ENCODE assay signal across 18 mouse cellular contexts in the genomic region with DNA sequence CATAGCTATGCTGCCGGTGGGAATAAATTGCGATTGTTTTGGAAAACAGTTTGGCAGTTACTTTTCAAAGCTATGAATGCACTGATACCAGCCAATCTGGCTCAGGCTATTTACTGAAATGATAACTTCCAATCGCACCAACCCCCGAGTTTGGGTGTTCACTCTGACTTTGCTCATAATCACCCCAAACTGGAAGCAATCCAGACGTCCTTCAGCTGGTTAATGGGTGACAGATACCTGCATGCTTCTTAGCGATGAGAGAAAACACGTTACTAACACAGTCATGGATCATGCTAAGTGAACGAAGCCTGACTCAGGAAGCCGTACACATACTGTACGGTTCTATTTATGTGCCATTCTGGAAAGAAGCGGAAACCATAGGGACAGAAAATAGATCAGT.
DNase-seq lines count a peak whose midpoint lies in the region; TF ChIP-seq lines count a peak whose summit lies in the region.
"Had no signal": no experiment of that assay in that cellular context is flagged by ENCODE, and none has a peak within 500 bp of the region (broad histone marks: within the 10 kb centered on the region; RNA-seq: fewer than 3 reads in every experiment).

No protein-coding gene starts in this region.

- peak overlapping the region; percentile 93 for H3K27ac ChIP-seq in left cerebral cortex, adult 2 months
- peak overlapping the region; percentile 50; the same call in 1 of the 2 replicates for H3K27ac ChIP-seq in cortical plate, adult 2 months (ENCODE audit: insufficient read depth, low read length)
- H3K27ac ChIP-seq: forebrain, embryonic 13.5 days; hindbrain, embryonic 12.5 days; hindbrain, embryonic 15.5 days had no signal

- H3K4me1 ChIP-seq in cortical plate, adult 2 months (ENCODE audit: control insufficient read depth, insufficient read depth, low read length) = peaks cover 9% of the 10 kb centered on the region

- intact Hi-C loops in left cerebral cortex, adult 2 months (cut with DNase I) = loop anchor here (5.0 kb wide), 3 partner anchors 143 to 387 kb away; a partner anchor contains a TSS

- H3K4me3 ChIP-seq in left cerebral cortex, adult 2 months = no peak overlapping the region
- no peak overlapping the region for H3K4me3 ChIP-seq in cortical plate, adult 2 months (ENCODE audit: insufficient read depth, low read length)
- H3K4me3 ChIP-seq: forebrain, embryonic 10.5 days; forebrain, embryonic 13.5 days; gastrocnemius, adult 2 months; hindbrain, embryonic 12.5 days; hindbrain, embryonic 15.5 days had no signal

- no peak for TF ChIP-seq CTCF in left cerebral cortex, adult 2 months (IDR thresholded peaks at IDR 0.05)
- TF ChIP-seq CTCF in cortical plate, adult 2 months (IDR thresholded peaks at IDR 0.05; ENCODE audit: extremely low read depth, insufficient read depth, low read length) = no peak

- TF ChIP-seq POLR2A in cortical plate, adult 2 months (IDR thresholded peaks at IDR 0.05; ENCODE audit: extremely low read depth, insufficient read depth, low read length) = no peak

- peak; percentile 16 for DNase-seq in kidney, adult 9 months
- DNase-seq in kidney, postnatal 25 days = no peak
- no peak for DNase-seq in left cerebral cortex, adult 2 months (ENCODE audit: extremely low spot score in 1 of 2, low spot score in 2 of 2)
- DNase-seq in left cerebral cortex, adult 9 months (ENCODE audit: low spot score in 2 of 2) = no peak
- peak; percentile 15 for DNase-seq in brain, adult 2 months (ENCODE audit: low read depth, low spot score)
- DNase-seq: adrenal gland, adult 2 months; adrenal gland, postnatal 14 days; cerebellum, adult 8-10 months; cerebellum, postnatal 10 days; cerebellum, postnatal 36 days; gastrocnemius, adult 2 months; gastrocnemius, postnatal 14 days; heart, adult 11 months had no signal

Comparison
In these comparisons a context has a peak if more than half of its experiments do, and no peak if none do; other contexts are left out.
1. DNase-seq: peak in kidney, adult 9 months (single experiment) and brain, adult 2 months (single experiment); none in kidney, postnatal 25 days (0 of 2), left cerebral cortex, adult 2 months (0 of 2) and left cerebral cortex, adult 9 months (0 of 2).